Mouse (Mus musculus) embryonic fibroblast, embryonic 13.5 days (primary cell): ENCODE results near the gene Ahnak.

Source experiments
- CTCF ChIP-seq: IDR thresholded peaks from 2 replicates; pipeline ENCODE4 v1.5.1; 2011; ENCODE audit warnings: mild to moderate bottlenecking, control low read depth, low read length, moderate library complexity, borderline replicate concordance; ENCODE audit not compliant: insufficient read depth
- POLR2A ChIP-seq: IDR thresholded peaks from 2 replicates; pipeline ENCODE4 v1.6.1; 2011; ENCODE audit warnings: low read depth, mild to moderate bottlenecking, control low read depth, low read length, moderate library complexity

GRCm38 (mm10) chr19:9047946-9048387 lies 58.9 kb downstream of the Ahnak start:
- TF ChIP-seq CTCF (no peak), POLR2A (no peak)
